Mouse (Mus musculus) brain, adult 10 weeks (tissue): ENCODE measurements around the gene Zc3h12c. TPM values are rescaled to one million over a fixed set of nuclear protein-coding genes. Genes with fewer than 3 reads are reported as not detected.

Experiments used
- polyA plus RNA-seq: library from polyadenylated mRNA; stranded (reverse); fragments of 350-450 nt; fragmentation: Illumina TruSeq; extraction: RNeasy Lipid Tissue Mini Kit (QIAGEN cat#74804); gene quantifications from one replicate; pipeline ENCODE4 v1.2.3, GENCODE M21; 2015; ENCODE audit warnings: low read depth, low replicate concordance

The Zc3h12c gene
- 5.9 TPM for polyA plus RNA-seq

DNA sequence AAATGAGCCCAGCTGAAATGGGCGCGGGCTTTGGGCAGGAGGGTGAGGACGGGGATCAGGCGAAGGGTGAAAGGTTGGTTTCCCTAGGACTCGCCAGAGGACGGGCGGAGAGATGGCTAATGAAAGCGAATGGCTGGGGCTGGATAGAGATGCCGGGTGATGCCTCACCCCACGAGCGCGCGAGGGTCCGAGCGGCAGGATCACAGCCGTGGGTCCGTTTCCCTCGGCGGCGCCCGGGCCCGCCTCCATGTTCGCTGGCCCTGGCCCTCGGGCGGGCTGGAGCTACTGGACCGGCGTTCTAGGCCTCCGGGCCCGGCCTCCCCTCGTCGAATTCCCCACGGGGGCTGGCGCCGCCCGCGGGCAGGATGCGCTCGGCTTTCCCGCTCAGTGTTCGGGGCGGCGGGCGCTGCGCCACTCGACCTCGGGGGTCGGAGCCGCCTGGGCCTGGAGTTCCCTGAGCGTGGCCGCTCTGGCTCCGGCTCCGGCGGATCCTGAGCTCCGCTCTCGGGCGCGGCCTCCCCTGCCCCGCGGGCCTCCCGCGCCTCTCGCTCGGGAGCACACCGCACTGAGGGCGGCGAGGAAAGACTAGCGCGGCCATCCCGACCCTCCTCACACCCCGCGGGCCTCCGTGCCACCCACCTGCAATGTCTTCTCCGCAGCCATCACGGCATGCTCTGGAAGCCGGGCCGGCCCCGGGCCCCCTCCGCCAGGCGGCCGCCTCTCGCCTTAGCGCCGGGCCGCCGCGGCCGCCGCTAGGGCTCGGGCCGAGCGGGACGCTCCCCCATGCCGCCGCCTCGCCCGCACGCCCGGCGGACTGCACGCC, at the start of gene Zc3h12c:
Gene Zc3h12c, minus strand, starts transcription at position 710 of the 823 bp plus-strand sequence.

Other genes with a start within 250 kb of the Zc3h12c start
- gene Fdx1, start 205.0 kb downstream of the Zc3h12c start, polyA plus RNA-seq, result 23.4 TPM
- gene Rdx, start 121.4 kb downstream of the Zc3h12c start, polyA plus RNA-seq, result 60.3 TPM